Mouse (Mus musculus) CH12.LX (cell line): Measurements from ENCODE around the gene Fam71f2. TPM values are rescaled to one million over a fixed set of nuclear protein-coding genes. Genes with fewer than 3 reads are reported as not detected.

Source experiments
- DNase-seq: peaks from one replicate; pipeline ENCODE4 v3.0.0-alpha.2; 2013; ENCODE audit errors: extremely low read depth
- H3K27ac ChIP-seq: 2 replicates; pipeline ENCODE4 v1.5.1; 2012; ENCODE audit warnings: low read depth, mild to moderate bottlenecking, control low read depth, moderate library complexity; ENCODE audit not compliant: insufficient read depth
- H3K27me3 ChIP-seq: replicated peaks from 2 replicates; pipeline ENCODE3; 2012; ENCODE audit warnings: inconsistent platforms
- H3K36me3 ChIP-seq, 2 experiments: replicated peaks in 1 of 2; 2 replicates each; pipeline versions ENCODE3 to v1.6.1; 2012; ENCODE audit warnings: inconsistent platforms in 1 of 2, low read length in 1 of 2, mild to moderate bottlenecking in 1 of 2, mixed read lengths in 1 of 2, moderate library complexity in 1 of 2; ENCODE audit not compliant: control insufficient read depth in 1 of 2, insufficient read depth in 1 of 2
- H3K4me1 ChIP-seq, 2 experiments: 2 replicates each; pipeline ENCODE4 v1.6.1; 2012; ENCODE audit warnings: inconsistent platforms in 1 of 2, moderate library complexity in 1 of 2; ENCODE audit not compliant: insufficient read depth in 2 of 2, control insufficient read depth in 1 of 2
- H3K4me2 ChIP-seq: 2 replicates; pipeline ENCODE4 v1.6.1; 2012; ENCODE audit warnings: low read depth, mild to moderate bottlenecking, control low read depth; ENCODE audit not compliant: poor library complexity, insufficient read depth, severe bottlenecking
- H3K4me3 ChIP-seq, 3 experiments: fragments of 150-350 bp in 1 of 3; sonication (generic) in 1 of 3; replicated peaks in 1 of 3; 2 replicates each; pipeline versions ENCODE3 to v1.5.1; 2011 to 2012; ENCODE audit warnings: low read depth in 2 of 3, low read length in 2 of 3, mild to moderate bottlenecking in 2 of 3, moderate library complexity in 2 of 3, control low read depth in 1 of 3, improper control_type of control experiment in 1 of 3, inconsistent platforms in 1 of 3, mixed read lengths in 1 of 3; ENCODE audit not compliant: poor library complexity in 1 of 3
- H3K79me2 ChIP-seq: replicated peaks from 2 replicates; pipeline ENCODE4 v1.6.1; 2012; ENCODE audit warnings: mild to moderate bottlenecking, moderate library complexity; ENCODE audit not compliant: control insufficient read depth, poor library complexity, insufficient read depth, severe bottlenecking; ENCODE audit errors: extremely low read depth
- H3K9ac ChIP-seq: 2 replicates; pipeline ENCODE4 v1.6.1; 2012; ENCODE audit warnings: low read depth, mild to moderate bottlenecking, control low read depth, moderate library complexity; ENCODE audit not compliant: insufficient read depth
- H3K9me3 ChIP-seq: replicated peaks from 2 replicates; pipeline ENCODE3; 2012; ENCODE audit warnings: low read length, inconsistent platforms, mixed read lengths
- BHLHE40 ChIP-seq: IDR thresholded peaks from 2 replicates; pipeline ENCODE4 v1.6.1; 2011; ENCODE audit warnings: mild to moderate bottlenecking, low read depth, low read length, improper control_type of control experiment
- CHD1 ChIP-seq: IDR thresholded peaks from 2 replicates; pipeline ENCODE4 v1.6.1; 2012; ENCODE audit warnings: low read depth, low read length, improper control_type of control experiment, inconsistent platforms
- CHD2 ChIP-seq: IDR thresholded peaks from 2 replicates; pipeline ENCODE4 v1.6.1; 2011; ENCODE audit warnings: low read length, improper control_type of control experiment
- CTCF ChIP-seq, 2 experiments: IDR thresholded peaks in 1 of 2; conservative IDR thresholded peaks in 1 of 2; 2 replicates each; pipeline ENCODE4 v1.5.1; 2011 to 2012; ENCODE audit warnings: low read depth in 2 of 2, low read length in 2 of 2, improper control_type of control experiment in 1 of 2, inconsistent platforms in 1 of 2, mild to moderate bottlenecking in 1 of 2, moderate library complexity in 1 of 2
- E2F4 ChIP-seq: IDR thresholded peaks from 2 replicates; pipeline ENCODE4 v1.6.1; 2011; ENCODE audit warnings: low read depth, low read length, improper control_type of control experiment; ENCODE audit not compliant: insufficient replicate concordance
- ELF1 ChIP-seq: IDR thresholded peaks from 2 replicates; pipeline ENCODE4 v1.6.1; 2014; ENCODE audit warnings: low read depth, mild to moderate bottlenecking, inconsistent platforms, low read length, improper control_type of control experiment
- EP300 ChIP-seq: IDR thresholded peaks from 2 replicates; pipeline ENCODE4 v1.6.1; 2011; ENCODE audit warnings: low read length, improper control_type of control experiment
- ETS1 ChIP-seq: conservative IDR thresholded peaks from 2 replicates; pipeline ENCODE4 v1.6.1; 2012; ENCODE audit warnings: low read depth, mild to moderate bottlenecking, inconsistent platforms, low read length, improper control_type of control experiment, moderate library complexity
- IRF4 ChIP-seq: IDR thresholded peaks from 2 replicates; pipeline ENCODE4 v1.6.1; 2014; ENCODE audit warnings: low read depth, mild to moderate bottlenecking, inconsistent platforms, low read length, improper control_type of control experiment
- JUN ChIP-seq: IDR thresholded peaks from 2 replicates; pipeline ENCODE4 v1.6.1; 2011; ENCODE audit warnings: low read depth, mild to moderate bottlenecking, low read length, improper control_type of control experiment, moderate library complexity; ENCODE audit not compliant: insufficient read depth
- JUND ChIP-seq: conservative IDR thresholded peaks from 2 replicates; pipeline ENCODE4 v1.6.1; 2011; ENCODE audit warnings: low read depth, low read length, improper control_type of control experiment
- KAT2A ChIP-seq: IDR thresholded peaks from 2 replicates; pipeline ENCODE4 v1.6.1; 2012; ENCODE audit warnings: low read length, improper control_type of control experiment, inconsistent platforms; ENCODE audit not compliant: insufficient replicate concordance
- MAX ChIP-seq: IDR thresholded peaks from 2 replicates; pipeline ENCODE4 v1.6.1; 2011; ENCODE audit warnings: low read length, improper control_type of control experiment
- MAZ ChIP-seq: IDR thresholded peaks from 2 replicates; pipeline ENCODE4 v1.6.1; 2012; ENCODE audit warnings: low read depth, mild to moderate bottlenecking, inconsistent platforms, low read length, improper control_type of control experiment, moderate library complexity
- MEF2A ChIP-seq: IDR thresholded peaks from 2 replicates; pipeline ENCODE4 v1.6.1; 2014; ENCODE audit warnings: low read depth, mild to moderate bottlenecking, inconsistent platforms, low read length, improper control_type of control experiment, borderline replicate concordance
- MYC ChIP-seq: IDR thresholded peaks from 2 replicates; pipeline ENCODE4 v1.6.1; 2011; ENCODE audit warnings: low read depth, mild to moderate bottlenecking, improper control_type of control experiment, low read length
- NRF1 ChIP-seq: IDR thresholded peaks from 2 replicates; pipeline ENCODE4 v1.6.1; 2014; ENCODE audit warnings: low read depth, mild to moderate bottlenecking, inconsistent platforms, low read length, improper control_type of control experiment, moderate library complexity
- POLR2A ChIP-seq: IDR thresholded peaks from 2 replicates; pipeline ENCODE4 v1.6.1; 2011; ENCODE audit warnings: low read depth, mild to moderate bottlenecking, improper control_type of control experiment, low read length
- POLR2AphosphoS2 ChIP-seq: IDR thresholded peaks from 2 replicates; pipeline ENCODE4 v1.6.1; 2011; ENCODE audit warnings: low read depth, low read length, improper control_type of control experiment
- RAD21 ChIP-seq: IDR thresholded peaks from 2 replicates; pipeline ENCODE4 v1.6.1; 2011; ENCODE audit warnings: low read depth, mild to moderate bottlenecking, low read length, improper control_type of control experiment, moderate library complexity
- RCOR1 ChIP-seq: conservative IDR thresholded peaks from 2 replicates; pipeline ENCODE4 v1.6.1; 2012; ENCODE audit warnings: low read depth, mild to moderate bottlenecking, inconsistent platforms, low read length, improper control_type of control experiment
- TBP ChIP-seq: conservative IDR thresholded peaks from 2 replicates; pipeline ENCODE4 v1.6.1; 2011; ENCODE audit warnings: low read depth, low read length, improper control_type of control experiment
- TCF12 ChIP-seq: IDR thresholded peaks from 2 replicates; pipeline ENCODE4 v1.6.1; 2014; ENCODE audit warnings: low read depth, mild to moderate bottlenecking, inconsistent platforms, low read length, improper control_type of control experiment
- UBTF ChIP-seq: IDR thresholded peaks from 2 replicates; pipeline ENCODE4 v1.6.1; 2012; ENCODE audit warnings: low read depth, mild to moderate bottlenecking, inconsistent platforms, low read length, improper control_type of control experiment, moderate library complexity
- USF1 ChIP-seq: IDR thresholded peaks from 2 replicates; pipeline ENCODE4 v1.6.1; 2014; ENCODE audit warnings: low read depth, mild to moderate bottlenecking, inconsistent platforms, low read length, improper control_type of control experiment
- ZC3H11A ChIP-seq: IDR thresholded peaks from 2 replicates; pipeline ENCODE4 v1.6.1; 2012; ENCODE audit warnings: low read depth, mild to moderate bottlenecking, inconsistent platforms, low read length, improper control_type of control experiment
- ZKSCAN1 ChIP-seq: IDR thresholded peaks from 2 replicates; pipeline ENCODE4 v1.6.1; 2012; ENCODE audit warnings: low read depth, inconsistent platforms, low read length, improper control_type of control experiment, borderline replicate concordance
- ZNF384 ChIP-seq: IDR thresholded peaks from 2 replicates; pipeline ENCODE4 v1.6.1; 2012; ENCODE audit warnings: low read depth, low read length, improper control_type of control experiment, inconsistent platforms
- dilution Hi-C: fragments of 300-500 bp; cut with MboI; formaldehyde crosslinking; loops from 2 replicates; pipeline ENCODE4 v1.14.3; 2020; ENCODE audit warnings: low sequenced_read_pairs; ENCODE audit not compliant: extremely low pct_unique_long_range_greater_than_20kb, extremely low pct_ligation_motif_present
- in situ Hi-C: fragments of 300-500 bp; cut with MboI; formaldehyde crosslinking; loops from 3 replicates; pipeline ENCODE4 v1.14.3; 2019; ENCODE audit warnings: low sequenced_read_pairs, low pct_ligation_motif_present, low pct_unique_long_range_greater_than_20kb, mixed read lengths
- polyA plus RNA-seq: library from polyadenylated mRNA; unstranded; fragments of >175 nt; gene quantifications from 2 replicates; pipeline ENCODE4 v1.2.1, GENCODE M21; 2012; ENCODE audit warnings: low read depth; ENCODE audit not compliant: insufficient read length
- total RNA-seq, 2 experiments: library from RNA; depleted of rRNA; stranded (reverse); fragments of 300-350 nt in 1 of 2; fragments of >200 nt in 1 of 2; gene quantifications; 2 replicates each; pipeline ENCODE4 v1.2.3; 2012 to 2014

Fam71f2 gene
- total and polyA plus RNA-seq, 3 experiments: 0.23 to 0.30 TPM; not detected in 1

- Histone ChIP-seq H3K4me2 (no peak overlapping the region), H3K9ac (no peak overlapping the region), H3K27me3 (peaks cover 12% of the 10 kb centered on the region), H3K4me1 (peaks cover 2 to 18% of the 10 kb centered on the region in 2 experiments; a peak in 3 of 4 replicates), H3K4me3 (no peak overlapping the region), H3K27ac (no peak overlapping the region), H3K36me3 (peaks cover 0 to 3% of the 10 kb centered on the region in 2 experiments), H3K79me2 (peaks cover 8% of the 10 kb centered on the region; the same call in 1 of the 2 replicates), H3K9me3 (no peaks in the 10 kb centered on the region)
- dilution Hi-C loops (no loop called here), in situ Hi-C loops (no loop called here)
- TF ChIP-seq CTCF (conservative IDR thresholded peaks at IDR 0.05 in 1 of 2, IDR thresholded peaks at IDR 0.05 in 1 of 2; ENCODE audit: low read depth in 2 of 2, low read length in 2 of 2) (no peak), ZC3H11A (no peak), MEF2A (no peak), USF1 (no peak), ZKSCAN1 (no peak), TBP (no peak), NRF1 (no peak), POLR2A (no peak), CHD1 (no peak), RAD21 (no peak), TCF12 (no peak), RCOR1 (no peak), E2F4 (no peak), MAZ (no peak), BHLHE40 (no peak), CHD2 (no peak), UBTF (no peak), POLR2AphosphoS2 (no peak)
- no peak for DNase-seq
Observed at GRCm38 (mm10) chr6:29269006-29269668, 10.3 kb upstream of the Fam71f2 start.

GRCm38 (mm10) chr6:29270961-29271360 lies 8.4 kb upstream of the Fam71f2 start:
- Histone ChIP-seq H3K9ac (no peak overlapping the region), H3K79me2 (peaks cover 10% of the 10 kb centered on the region; the same call in 1 of the 2 replicates), H3K9me3 (no peaks in the 10 kb centered on the region), H3K4me2 (peak overlapping the region; percentile 18), H3K36me3 (peaks cover 8 to 20% of the 10 kb centered on the region in 2 experiments), H3K4me1 (peaks cover 0 to 23% of the 10 kb centered on the region in 2 experiments; a peak in 3 of 4 replicates), H3K27me3 (peaks cover 7% of the 10 kb centered on the region), H3K4me3 (peak overlapping the region in 1 of 3 experiments; percentile 28), H3K27ac (no peak overlapping the region)
- DNase-seq: peak; percentile 85
- TF ChIP-seq ZKSCAN1 (no peak), CHD2 (0 out of 2 replicates have a peak, but pooled peaks have one; percentile 27), ELF1 (peak; percentile 34; the same call in 1 of the 2 replicates), EP300 (0 out of 2 replicates have a peak, but pooled peaks have one; percentile 21), MAX (no peak; the same call in 1 of the 2 replicates), BHLHE40 (peak; percentile 70), MYC (0 out of 2 replicates have a peak, but pooled peaks have one; percentile 33), ZNF384 (no peak), TCF12 (peak; percentile 58), RCOR1 (0 out of 2 replicates have a peak, but pooled peaks have one; percentile 20), MEF2A (peak; percentile 67; the same call in 1 of the 2 replicates), IRF4 (peak; percentile 90), RAD21 (no peak), ETS1 (peak; percentile 93), CHD1 (peak; percentile 66; the same call in 1 of the 2 replicates), MAZ (0 out of 2 replicates have a peak, but pooled peaks have one; percentile 63), JUND (0 out of 2 replicates have a peak, but pooled peaks have one; percentile 27), KAT2A (no peak), JUN (no peak)
- in situ Hi-C loops (loop anchor here (10.0 kb wide), 1 partner anchor 66 kb away; no protein-coding TSS in a partner anchor), dilution Hi-C loops (no loop called here)
